Comparison of ENCODE assay signal across 28 mouse cellular contexts in genomic region chr15:79917111-79917720, GRCm38 (mm10). TPM values are rescaled to one million over a fixed set of nuclear protein-coding genes. Genes with fewer than 3 reads are reported as not detected.
DNase-seq lines count a peak whose midpoint lies in the region; ATAC-seq and TF ChIP-seq lines count a peak whose summit lies in the region.
"Had no signal": no experiment of that assay in that cellular context is flagged by ENCODE, and none has a peak within 500 bp of the region (broad histone marks: within the 10 kb centered on the region; RNA-seq: fewer than 3 reads in every experiment).

No protein-coding gene starts in this region.

- H3K4me2 ChIP-seq in lung, postnatal 0 days (replicated peaks; ENCODE audit: low read depth, low read length) = no peak overlapping the region
- H3K4me2 ChIP-seq: embryonic facial prominence, embryonic 13.5 days; forebrain, embryonic 12.5 days; forebrain, embryonic 15.5 days; heart, embryonic 12.5 days; heart, embryonic 15.5 days; hindbrain, embryonic 14.5 days; intestine, embryonic 15.5 days had no signal

- no peak for TF ChIP-seq POLR2A in MEL (IDR thresholded peaks at IDR 0.05; ENCODE audit: control insufficient read depth in 1 of 2, insufficient read depth in 1 of 2, low read depth in 1 of 2, low read length in 2 of 2, poor library complexity in 1 of 2)

- H3K27me3 ChIP-seq in lung, postnatal 0 days (replicated peaks; ENCODE audit: insufficient read depth, low read length) = no peaks in the 10 kb centered on the region
- no peaks in the 10 kb centered on the region for H3K27me3 ChIP-seq in MEL (ENCODE audit: control insufficient read depth in 1 of 2, insufficient read depth in 2 of 2, low read length in 2 of 2)
- H3K27me3 ChIP-seq: embryonic facial prominence, embryonic 13.5 days; forebrain, embryonic 12.5 days; forebrain, embryonic 15.5 days; heart, embryonic 15.5 days; intestine, embryonic 15.5 days had no signal

- DNase-seq in heart, adult 11 months = peak; percentile 93
- no peak for DNase-seq in heart, postnatal 10 days
- DNase-seq in lung, postnatal 0 days (ENCODE audit: low spot score) = no peak
- no peak for DNase-seq in lung, postnatal 4 days
- DNase-seq in MEL (ENCODE audit: low read depth, low spot score) = no peak
- peak; percentile 42 for DNase-seq in induced T-regulatory cell, adult 2 months (ENCODE audit: low read depth)
- no peak for DNase-seq in yolk sac, embryonic 10.5 days (ENCODE audit: low spot score)
- no peak for DNase-seq in Muller cell, postnatal 12 days (ENCODE audit: inconsistent ontology term)
- DNase-seq: adrenal gland, postnatal 10 days; adrenal gland, postnatal 36 days; cerebellum, adult 18-20 months; cerebellum, adult 9-10 months; cerebellum, postnatal 25 days; embryo, embryonic 11 days; gastrocnemius, postnatal 25 days; heart, postnatal 14 days; heart, postnatal 4 days; kidney, adult 11 months had no signal

- TF ChIP-seq CTCF in lung, postnatal 0 days (IDR thresholded peaks at IDR 0.05) = no peak
- TF ChIP-seq CTCF in MEL (IDR thresholded peaks at IDR 0.05 in 2 of 3, conservative IDR thresholded peaks at IDR 0.05 in 1 of 3; ENCODE audit: control insufficient read depth in 1 of 3, insufficient read depth in 1 of 3, low read depth in 2 of 3, low read length in 3 of 3, poor library complexity in 1 of 3, severe bottlenecking in 1 of 3) = no peak

- TF ChIP-seq RAD21 in MEL (IDR thresholded peaks at IDR 0.05; ENCODE audit: low read depth, low read length) = no peak

- no peaks in the 10 kb centered on the region for H3K79me2 ChIP-seq in MEL (ENCODE audit: control insufficient read depth, insufficient read depth, low read length, poor library complexity)

- H3K9ac ChIP-seq in lung, postnatal 0 days (replicated peaks; ENCODE audit: low read depth) = no peak overlapping the region
- no peak overlapping the region for H3K9ac ChIP-seq in MEL (ENCODE audit: control insufficient read depth, low read depth, low read length, poor library complexity, severe bottlenecking)
- H3K9ac ChIP-seq: embryonic facial prominence, embryonic 13.5 days; forebrain, embryonic 12.5 days; forebrain, embryonic 15.5 days; heart, embryonic 12.5 days; heart, embryonic 15.5 days; hindbrain, embryonic 14.5 days; intestine, embryonic 15.5 days had no signal

- WGBS in lung, postnatal 0 days = 83% methylated on average over 14 of the region's 14 CpGs

- no peaks in the 10 kb centered on the region for H3K9me3 ChIP-seq in lung, postnatal 0 days (ENCODE audit: low read length)
- H3K9me3 ChIP-seq in MEL (replicated peaks; ENCODE audit: insufficient read depth, low read length) = no peaks in the 10 kb centered on the region
- H3K9me3 ChIP-seq: embryonic facial prominence, embryonic 10.5 days; embryonic facial prominence, embryonic 13.5 days; forebrain, embryonic 12.5 days; forebrain, embryonic 15.5 days; heart, embryonic 15.5 days; intestine, embryonic 15.5 days had no signal

- peak; percentile 37; the same call in 1 of the 2 replicates for ATAC-seq in lung, postnatal 0 days
- ATAC-seq: forebrain, embryonic 15.5 days; hindbrain, postnatal 0 days; intestine, embryonic 15.5 days had no signal

- no peaks in the 10 kb centered on the region for H3K36me3 ChIP-seq in lung, postnatal 0 days (ENCODE audit: insufficient read depth, low read length)
- no peaks in the 10 kb centered on the region; a peak in 1 of 4 replicates for H3K36me3 ChIP-seq in MEL (ENCODE audit: control insufficient read depth in 1 of 2, insufficient read depth in 2 of 2, low read length in 2 of 2)
- H3K36me3 ChIP-seq: heart, embryonic 12.5 days; heart, embryonic 15.5 days; intestine, embryonic 15.5 days had no signal

- H3K4me1 ChIP-seq in lung, postnatal 0 days (ENCODE audit: insufficient read depth, low read depth, low read length) = no peaks in the 10 kb centered on the region
- H3K4me1 ChIP-seq in MEL (ENCODE audit: control insufficient read depth in 1 of 2, insufficient read depth in 2 of 2, low read length in 2 of 2) = no peaks in the 10 kb centered on the region
- H3K4me1 ChIP-seq: embryonic facial prominence, embryonic 10.5 days; embryonic facial prominence, embryonic 13.5 days; forebrain, embryonic 12.5 days; forebrain, embryonic 15.5 days; heart, embryonic 12.5 days; heart, embryonic 15.5 days; intestine, embryonic 15.5 days had no signal

- TF ChIP-seq EP300 in lung, postnatal 0 days (IDR thresholded peaks at IDR 0.05) = no peak
- TF ChIP-seq EP300 in MEL (IDR thresholded peaks at IDR 0.05; ENCODE audit: low read depth in 1 of 2, low read length in 2 of 2) = no peak

- H3K4me3 ChIP-seq in lung, postnatal 0 days (ENCODE audit: low read depth, low read length) = no peak overlapping the region
- no peak overlapping the region for H3K4me3 ChIP-seq in MEL (ENCODE audit: control insufficient read depth in 1 of 2, insufficient read depth in 1 of 2, low read depth in 2 of 2, low read length in 2 of 2)
- H3K4me3 ChIP-seq: embryonic facial prominence, embryonic 10.5 days; embryonic facial prominence, embryonic 13.5 days; erythroblast, embryonic 14.5 days; forebrain, embryonic 12.5 days; forebrain, embryonic 15.5 days; heart, embryonic 12.5 days; heart, embryonic 15.5 days; intestine, embryonic 15.5 days had no signal

- intact Hi-C loops in heart, postnatal 10 days (cut with DNase I) = loop anchor here (10.0 kb wide), 1 partner anchor 162 kb away; no protein-coding TSS in a partner anchor

- H3K27ac ChIP-seq in lung, postnatal 0 days (ENCODE audit: low read length) = no peak overlapping the region
- H3K27ac ChIP-seq in MEL (ENCODE audit: control insufficient read depth, low read depth, low read length) = no peak overlapping the region
- H3K27ac ChIP-seq: embryonic facial prominence, embryonic 10.5 days; embryonic facial prominence, embryonic 13.5 days; forebrain, embryonic 12.5 days; forebrain, embryonic 15.5 days; heart, embryonic 15.5 days; hindbrain, embryonic 14.5 days; hindbrain, postnatal 0 days; intestine, embryonic 15.5 days had no signal

TF ChIP-seq in MEL, 35 proteins besides CTCF, POLR2A, EP300 and RAD21:
- no peak for TF ChIP-seq POLR2AphosphoS5 (IDR thresholded peaks at IDR 0.05; ENCODE audit: borderline replicate concordance, low read depth, low read length)
- no peak for TF ChIP-seq UBTF (IDR thresholded peaks at IDR 0.05; ENCODE audit: borderline replicate concordance, insufficient read depth, low read depth, low read length)
- no peak for TF ChIP-seq RCOR1 (IDR thresholded peaks at IDR 0.05; ENCODE audit: low read depth, low read length)
- TF ChIP-seq SIN3A (IDR thresholded peaks at IDR 0.05; ENCODE audit: low read length) = no peak
- 0 out of 2 replicates have a peak, but pooled peaks have one; percentile 24 for TF ChIP-seq USF1 (IDR thresholded peaks at IDR 0.05; ENCODE audit: low read depth, low read length)

RNA-seq across cellular contexts. Expression of gene Apobec3, which starts 25.8 kb away (rescaled TPM):
- total RNA-seq in heart, postnatal 10 days (2021) = 10 to 100 TPM; 11.2 to 11.7 TPM
- 24.8 and 29.5 TPM in 2 replicates for polyA plus RNA-seq in lung, postnatal 0 days (2015; fragmentation: Nextera tagmentation; extraction: Ambion mirVana)
- total RNA-seq in MEL (2012; rRNA removed) = 17.2 and 22.2 TPM in 2 replicates
- polyA plus RNA-seq in MEL (2012; ENCODE audit: insufficient read depth in 1 of 2, insufficient read length in 2 of 2, low read depth in 1 of 2, low replicate concordance in 2 of 2, missing spikeins in 1 of 2) = 10 to 100 TPM in 1 of 2 experiments, not detected in 1; 38.6 TPM

RNA-seq across cellular contexts. Expression of gene Cbx7, which starts 53.7 kb away (rescaled TPM):
- 1 to 10 TPM; 3.0 to 3.8 TPM for total RNA-seq in heart, postnatal 10 days (2021)
- 4.1 and 4.5 TPM in 2 replicates for polyA plus RNA-seq in lung, postnatal 0 days (2015; fragmentation: Nextera tagmentation; extraction: Ambion mirVana)
- total RNA-seq in MEL (2012; rRNA removed) = 2.9 and 3.7 TPM in 2 replicates
- 10 to 100 TPM in 1 of 2 experiments, not detected in 1; 11.1 TPM for polyA plus RNA-seq in MEL (2012; ENCODE audit: insufficient read depth in 1 of 2, insufficient read length in 2 of 2, low read depth in 1 of 2, low replicate concordance in 2 of 2, missing spikeins in 1 of 2)

Comparison
In these comparisons a context has a peak if more than half of its experiments do, and no peak if none do; other contexts are left out.
1. DNase-seq: peak in heart, adult 11 months (single experiment) and induced T-regulatory cell, adult 2 months (single experiment); none in heart, postnatal 10 days (0 of 2), lung, postnatal 0 days (single experiment), lung, postnatal 4 days (0 of 2), MEL (single experiment), yolk sac, embryonic 10.5 days (single experiment) and Muller cell, postnatal 12 days (single experiment).